Mouse (Mus musculus) thymus, adult 2 months (tissue): ENCODE measurements around the gene Bclaf1.

Experiments used
- CTCF ChIP-seq: fragments of 200-500 bp; IDR thresholded peaks from 2 replicates; pipeline ENCODE4 v1.5.1; 2012; ENCODE audit warnings: mild to moderate bottlenecking, control low read depth, low read length, moderate library complexity, borderline replicate concordance; ENCODE audit not compliant: control insufficient read depth, poor library complexity, insufficient read depth; ENCODE audit errors: extremely low read depth
- POLR2A ChIP-seq: fragments of 200-500 bp; IDR thresholded peaks from 2 replicates; pipeline ENCODE4 v1.6.1; 2012; ENCODE audit warnings: mild to moderate bottlenecking, low read length, control low read depth, moderate library complexity; ENCODE audit not compliant: control insufficient read depth, poor library complexity, insufficient read depth; ENCODE audit errors: extremely low read depth

GRCm38 (mm10) chr10:20313447-20313846 lies 1.2 kb downstream of the Bclaf1 start:
- TF ChIP-seq POLR2A, result no peak
- no peak for TF ChIP-seq CTCF
